Mouse (Mus musculus) Patski (cell line): Measurements from ENCODE around the gene Uqcr11. TPM values are rescaled to one million over a fixed set of nuclear protein-coding genes. Genes with fewer than 3 reads are reported as not detected.

Experiments
- ATAC-seq: fragments of 100-300 bp; one replicate; pipeline ENCODE4 v1.8.0; 2021
- CTCF ChIA-PET: fragments of 350-600 bp; sonication (Branson Sonifier 250); formaldehyde crosslinking; loops from one replicate; lab custom pipeline; 2022; ENCODE audit warnings: inconsistent platforms; lab: Charles Lee
- POLR2A ChIA-PET: fragments of 350-600 bp; sonication (Branson Sonifier 250); formaldehyde crosslinking; loops from one replicate; lab custom pipeline; 2022; ENCODE audit warnings: antibody characterized with exemption, inconsistent platforms; lab: Charles Lee
- DNase-seq: peaks from one replicate; pipeline ENCODE4 v3.0.0-alpha.2; 2011; ENCODE audit warnings: low read depth, low spot score
- H3K27me3 ChIP-seq: fragments of 371-371 bp; one replicate; pipeline ENCODE4 v1.5.1; 2021
- CTCF ChIP-seq: fragments of 100-300 bp; IDR thresholded peaks from one replicate; pipeline ENCODE4 v1.5.1; 2021
- in situ Hi-C: fragments of 300-500 bp; cut with MboI; formaldehyde crosslinking; loops from 3 replicates; pipeline ENCODE4 v1.11.1; 2018; ENCODE audit warnings: low pct_unique_long_range_greater_than_20kb, mixed read lengths
- polyA plus RNA-seq: library from polyadenylated mRNA; unstranded; gene quantifications from one replicate; pipeline ENCODE4 v1.2.3, GENCODE M21; 2021

Uqcr11 gene
- polyA plus RNA-seq, 1 experiment from 2014 or later, result 535 TPM

DNA sequence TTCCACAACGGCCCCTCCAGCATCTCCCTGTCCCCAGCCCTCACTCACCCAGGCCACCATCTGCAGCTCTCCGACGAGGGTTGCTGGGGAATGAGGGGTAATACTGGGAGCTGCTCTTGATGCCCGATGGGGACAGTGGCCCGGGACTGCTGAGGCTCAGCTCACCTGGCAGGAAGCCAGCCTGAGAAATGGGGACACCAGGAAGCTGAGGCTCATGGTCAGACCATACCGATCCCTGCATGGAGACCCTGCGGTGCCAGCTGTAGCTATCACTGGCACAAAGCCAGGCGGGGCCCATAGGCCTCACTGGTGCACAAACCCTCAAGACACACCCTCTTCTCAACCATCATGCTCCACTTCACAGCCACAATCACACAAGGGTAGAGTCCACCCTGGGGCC is 12.8 kb upstream of the Uqcr11 start:
- no peaks in the 10 kb centered on the region for H3K27me3 ChIP-seq
- POLR2A ChIA-PET, result no interaction called here
- DNase-seq (no peak), ATAC-seq (no peak)
- in situ Hi-C loops, result no loop called here
- CTCF ChIA-PET, result no interaction called here
- TF ChIP-seq CTCF, result no peak

DNA sequence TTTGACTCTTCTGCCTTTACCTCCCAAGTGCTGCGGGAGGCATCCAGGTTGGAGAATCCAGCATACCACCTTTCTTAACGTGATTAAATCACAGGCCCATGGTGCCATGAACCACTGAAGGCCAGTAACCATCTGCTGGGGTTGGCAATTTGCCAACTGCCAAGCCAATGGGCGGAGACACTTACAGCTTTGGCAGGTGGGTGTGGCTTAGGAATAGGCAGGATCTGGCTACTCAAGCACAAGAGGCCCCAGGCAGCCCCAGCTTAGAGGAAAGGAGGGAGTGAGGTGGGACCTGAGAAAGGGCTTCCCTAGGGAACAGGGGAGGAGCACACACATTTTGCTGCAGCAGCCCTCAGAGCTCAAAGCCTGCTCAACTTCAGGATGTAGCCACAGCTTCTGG is 11.7 kb upstream of the Uqcr11 start:
- ATAC-seq, result no peak
- no peak for DNase-seq
- POLR2A ChIA-PET, result interaction anchor here (1.2 kb wide), 1 partner anchor 10 kb away, joined by 3 read pairs; no protein-coding TSS in a partner anchor
- in situ Hi-C loops, result no loop called here
- CTCF ChIA-PET, result no interaction called here
- no peak for TF ChIP-seq CTCF
- H3K27me3 ChIP-seq, result no peaks in the 10 kb centered on the region

DNA sequence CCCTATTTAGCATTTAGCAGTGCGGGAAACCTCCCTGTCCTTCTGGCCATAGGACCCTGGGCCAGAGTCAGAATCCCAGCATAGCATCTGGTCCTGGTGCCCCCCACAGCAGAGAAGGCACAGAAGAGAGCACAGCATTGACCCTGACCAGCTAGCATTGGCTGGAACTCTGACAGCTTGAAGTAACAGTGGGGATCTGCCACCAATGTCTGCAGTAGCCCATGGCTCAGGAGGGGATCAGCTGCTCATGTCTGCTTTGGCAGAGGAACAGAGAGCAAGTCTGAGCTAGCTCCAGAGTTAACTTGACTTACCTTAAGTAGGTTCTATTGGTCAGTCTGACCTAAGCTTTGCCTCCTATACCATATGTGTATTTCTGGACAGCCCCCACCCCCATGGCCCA is 11.2 kb upstream of the Uqcr11 start:
- POLR2A ChIA-PET, result interaction anchor here (1.2 kb wide), 1 partner anchor 10 kb away, joined by 3 read pairs; no protein-coding TSS in a partner anchor
- CTCF ChIA-PET, result no interaction called here
- no peak for ATAC-seq
- H3K27me3 ChIP-seq, result no peaks in the 10 kb centered on the region
- no peak for DNase-seq
- TF ChIP-seq CTCF, result no peak
- in situ Hi-C loops, result no loop called here

DNA sequence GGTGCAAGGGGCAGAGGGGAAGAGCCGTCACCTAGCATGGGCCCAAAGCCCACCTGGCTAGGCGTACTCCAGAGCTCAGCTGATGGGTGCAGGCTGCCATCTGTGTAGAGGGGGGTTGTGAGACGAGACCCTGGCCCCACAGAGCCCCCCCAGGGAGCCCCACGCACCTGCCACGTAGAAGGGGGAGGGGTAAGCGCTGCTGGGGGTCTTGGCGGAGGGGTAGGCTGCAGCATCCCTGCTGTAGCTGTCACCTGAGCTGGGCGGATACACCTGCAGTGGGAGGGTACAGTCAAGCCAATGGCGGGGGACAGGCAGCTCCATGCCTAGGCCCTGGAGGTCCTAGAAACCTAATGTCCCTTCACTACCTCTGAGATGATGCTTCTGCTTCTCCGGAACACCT is 10.7 kb upstream of the Uqcr11 start:
- ChIA-PET CTCF (no interaction called here), POLR2A (interaction anchor here (1.2 kb wide), 1 partner anchor 9 kb away, joined by 3 read pairs; no protein-coding TSS in a partner anchor)
- no peak for ATAC-seq
- H3K27me3 ChIP-seq, result no peaks in the 10 kb centered on the region
- in situ Hi-C loops, result no loop called here
- DNase-seq, result no peak
- no peak for TF ChIP-seq CTCF

DNA sequence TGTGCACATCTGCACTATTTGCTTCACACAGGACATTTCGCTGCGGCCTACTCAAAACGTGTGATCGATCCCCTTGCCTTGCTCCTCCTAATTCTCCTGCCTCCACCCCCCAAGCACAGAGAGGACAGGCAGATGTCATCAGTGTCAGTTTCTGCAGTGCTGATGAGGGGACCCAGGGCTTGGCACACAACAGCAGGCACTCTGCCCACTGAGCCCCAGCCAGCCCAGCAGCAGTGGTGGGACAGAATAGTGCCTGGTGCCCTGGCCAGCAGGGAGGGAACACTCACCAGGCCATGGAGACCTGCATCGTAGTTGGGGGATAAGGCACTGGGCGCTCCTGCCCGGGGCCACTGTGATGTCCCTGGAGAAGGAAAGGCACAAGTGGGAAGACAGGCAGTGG is 8.9 kb upstream of the Uqcr11 start:
- no peaks in the 10 kb centered on the region for H3K27me3 ChIP-seq
- ATAC-seq (no peak), DNase-seq (no peak)
- in situ Hi-C loops, result no loop called here
- TF ChIP-seq CTCF, result no peak
- POLR2A ChIA-PET, result no interaction called here
- CTCF ChIA-PET, result interaction anchor here (1.3 kb wide), 1 partner anchor 10 kb away, joined by 4 read pairs; no protein-coding TSS in a partner anchor

DNA sequence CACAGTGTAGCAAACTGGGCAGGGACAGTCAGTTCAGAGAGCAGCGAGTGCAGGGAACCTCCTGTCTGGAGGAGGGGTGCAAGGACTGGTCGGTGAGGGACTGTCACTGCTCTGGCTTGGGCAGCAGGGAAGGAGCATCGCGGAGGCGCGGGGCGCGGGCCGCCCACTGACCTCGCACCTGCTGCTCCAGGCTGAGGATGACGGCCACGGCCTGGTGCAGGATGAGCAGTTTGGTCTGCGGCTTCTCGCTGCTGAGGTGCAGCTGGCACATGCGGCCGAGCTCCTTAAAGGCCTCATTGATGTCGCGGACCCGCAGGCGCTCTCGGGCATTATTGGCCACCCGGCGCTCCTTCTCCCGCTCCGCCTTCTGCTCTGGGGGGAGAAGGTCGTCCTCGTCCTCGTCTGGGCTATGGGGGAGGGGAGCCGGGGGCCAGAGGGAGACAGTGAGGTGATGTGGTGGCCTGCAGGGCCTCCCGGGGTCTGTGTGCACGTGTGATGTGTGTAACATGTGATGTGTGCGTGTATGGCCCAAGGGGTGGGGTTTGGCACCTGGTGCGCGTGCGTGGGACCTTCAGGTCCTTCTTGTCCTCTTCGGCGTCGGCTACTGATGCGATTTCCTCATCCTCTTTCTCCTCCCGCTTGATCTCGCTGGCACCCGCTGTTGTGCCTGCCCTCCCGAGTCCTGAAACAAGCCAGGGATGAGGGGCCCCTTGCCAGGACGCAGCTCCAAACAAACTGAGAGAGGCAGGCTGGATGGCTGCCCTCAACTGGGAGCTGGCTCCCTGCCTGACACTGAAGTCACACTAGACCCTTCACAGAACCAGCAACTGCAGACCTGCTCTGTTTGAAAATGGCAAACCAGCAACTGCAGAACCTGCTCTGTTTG is 6.3 kb upstream of the Uqcr11 start:
- in situ Hi-C loops, result no loop called here
- ATAC-seq (no peak), DNase-seq (no peak)
- no peak for TF ChIP-seq CTCF
- POLR2A ChIA-PET, result no interaction called here
- no peaks in the 10 kb centered on the region for H3K27me3 ChIP-seq
- CTCF ChIA-PET, result no interaction called here

DNA sequence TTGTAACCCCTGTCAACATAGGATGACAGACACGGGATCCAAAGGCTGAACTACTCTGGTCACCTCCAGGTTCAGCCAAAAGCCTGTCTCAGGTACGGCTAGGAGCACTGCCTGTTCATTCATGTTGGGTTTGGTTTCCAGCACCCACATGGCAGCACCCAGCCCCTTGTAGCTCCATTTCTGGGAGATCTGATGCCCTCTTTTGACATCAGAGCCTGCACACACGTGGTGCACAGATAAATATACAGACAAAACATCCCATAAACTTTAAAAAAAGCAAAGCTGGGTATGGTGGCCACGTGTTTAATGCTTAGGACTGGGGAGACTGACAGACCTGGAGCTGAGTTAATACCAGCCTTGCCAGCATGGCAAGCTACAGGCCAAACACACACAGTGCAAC is 1.3 kb upstream of the Uqcr11 start:
- ATAC-seq, result no peak
- DNase-seq, result no peak
- no peaks in the 10 kb centered on the region for H3K27me3 ChIP-seq
- no peak for TF ChIP-seq CTCF
- POLR2A ChIA-PET, result interaction anchor here (1.1 to 1.5 kb wide), 3 partner anchors 10 to 64 kb away, joined by 3 to 4 read pairs (median 3); no protein-coding TSS in a partner anchor
- in situ Hi-C loops, result no loop called here
- CTCF ChIA-PET, result interaction anchor here (0.7 kb wide), 1 partner anchor 15 kb away, joined by 3 read pairs; no protein-coding TSS in a partner anchor

DNA sequence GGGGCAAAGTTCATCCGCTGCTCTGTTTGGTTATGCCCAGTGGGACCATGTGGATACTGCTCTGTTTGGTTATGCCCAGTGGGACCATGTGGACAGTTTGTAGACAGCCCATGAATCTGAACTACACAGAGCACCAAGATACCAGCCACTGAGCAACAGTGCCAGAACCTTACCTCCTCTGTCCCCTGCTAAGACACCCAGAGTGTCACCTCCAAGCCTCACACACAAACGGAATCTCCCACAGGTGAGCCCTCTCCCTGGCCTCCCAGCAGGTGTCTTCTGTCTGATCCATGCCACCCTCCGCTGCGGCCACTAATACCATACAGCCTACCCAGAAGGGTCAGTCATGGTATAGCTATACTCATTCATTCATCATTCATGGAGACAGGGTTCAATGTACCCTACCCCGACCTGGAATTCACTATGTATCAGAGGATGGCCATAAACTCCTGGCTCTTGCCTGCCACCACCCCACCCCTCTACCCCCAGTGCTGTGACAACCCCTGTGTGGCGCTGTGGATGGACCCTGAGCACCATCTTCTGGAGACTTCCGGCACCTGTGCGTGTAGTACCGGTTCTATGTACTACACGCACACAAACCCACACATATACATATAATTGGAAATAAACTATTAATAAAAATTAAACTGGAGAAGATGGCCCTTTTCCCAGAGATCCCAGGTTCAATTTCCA is 1.0 kb downstream of the Uqcr11 start:
- ChIA-PET CTCF (interaction anchor here (1.0 kb wide), 1 partner anchor 30 kb away, joined by 3 read pairs; no protein-coding TSS in a partner anchor), POLR2A (interaction anchor here (1.1 to 1.5 kb wide), 2 partner anchors 19 to 26 kb away, joined by 3 to 7 read pairs; no protein-coding TSS in a partner anchor)
- no peaks in the 10 kb centered on the region for H3K27me3 ChIP-seq
- no peak for TF ChIP-seq CTCF
- DNase-seq (no peak), ATAC-seq (no peak)
- in situ Hi-C loops, result no loop called here

DNA sequence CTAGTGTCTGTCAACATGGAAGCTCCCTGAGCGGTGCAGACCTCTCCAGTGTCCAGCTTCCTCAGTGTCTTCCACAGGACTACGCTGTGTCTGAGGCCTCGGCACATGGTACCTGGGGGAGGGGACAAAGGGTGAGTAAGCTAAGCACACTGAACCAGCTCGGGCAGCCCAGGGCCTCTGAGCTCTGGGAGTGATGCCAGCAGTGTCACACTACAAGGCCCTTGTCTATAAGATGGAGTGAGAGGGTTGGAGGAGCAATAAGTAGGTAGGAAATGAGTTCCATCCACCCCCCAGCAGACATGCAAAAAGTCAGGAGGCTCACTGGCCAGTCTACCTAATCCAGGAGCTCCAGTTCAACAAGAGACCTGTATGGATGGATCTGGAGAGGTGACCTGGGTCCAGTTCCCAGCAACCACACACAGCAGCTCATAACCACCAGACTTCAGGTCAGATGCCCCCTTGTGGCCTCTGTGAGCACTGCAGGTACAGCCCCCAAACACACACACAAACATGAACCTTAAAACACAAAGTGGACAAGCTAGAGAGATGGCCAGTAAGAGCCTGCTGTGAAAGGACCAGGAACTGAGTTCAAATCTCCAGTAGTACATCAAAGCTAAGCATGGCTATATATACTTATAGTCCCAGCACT is 3.5 kb downstream of the Uqcr11 start:
- TF ChIP-seq CTCF, result no peak
- in situ Hi-C loops, result no loop called here

DNA sequence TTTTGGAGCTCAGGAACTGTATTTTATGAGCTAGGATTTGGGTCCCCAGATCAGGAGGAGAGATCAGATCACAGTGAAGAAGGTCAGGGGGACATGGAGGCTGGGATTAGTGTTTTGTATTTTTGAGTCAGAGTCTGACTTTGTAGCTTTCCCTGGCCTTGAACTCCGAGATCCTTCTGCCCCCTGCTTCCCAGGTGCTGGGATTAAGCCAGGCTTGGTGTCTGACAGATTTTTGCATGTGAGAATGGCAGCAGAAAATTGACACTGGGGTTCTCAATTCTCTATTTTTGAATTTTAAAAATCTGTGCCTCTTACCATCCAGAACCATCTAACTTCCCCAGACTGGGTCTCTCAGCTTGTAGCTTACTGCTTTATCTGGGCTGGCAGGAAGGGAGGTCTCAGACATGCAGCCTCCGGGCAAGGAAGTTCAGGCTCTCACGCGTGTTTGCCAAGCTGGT is 5.9 kb downstream of the Uqcr11 start:
- in situ Hi-C loops, result no loop called here
- no peak for TF ChIP-seq CTCF
- ChIA-PET POLR2A (interaction anchor here (1.2 to 5.9 kb wide), 2 partner anchors 10 to 15 kb away, joined by 4 to 38 read pairs; partner anchors contain the start of gene Mex3d), CTCF (interaction anchor here (1.0 to 1.1 kb wide), 2 partner anchors 15 to 21 kb away, joined by 3 to 4 read pairs; no protein-coding TSS in a partner anchor)
- ATAC-seq, result no peak
- DNase-seq, result no peak
- H3K27me3 ChIP-seq, result no peaks in the 10 kb centered on the region

More for the DNA sequence above, 3.5 kb downstream of the Uqcr11 start:
- POLR2A ChIA-PET, result interaction anchor here (1.3 to 1.6 kb wide), 2 partner anchors 18 to 20 kb away, joined by 3 read pairs; no protein-coding TSS in a partner anchor
- CTCF ChIA-PET, result interaction anchor here (0.6 to 1.8 kb wide), 9 partner anchors 10 to 195 kb away, joined by 3 to 10 read pairs (median 3); partner anchors contain the start of gene Rexo1
- DNase-seq (no peak), ATAC-seq (no peak)
- H3K27me3 ChIP-seq, result no peaks in the 10 kb centered on the region
